Mouse (Mus musculus) stomach, embryonic 15.5 days (tissue): ENCODE data around the gene Usp28. TPM values are rescaled to one million over a fixed set of nuclear protein-coding genes. Genes with fewer than 3 reads are reported as not detected.

Experiments
- ATAC-seq: fragments of 200-750 bp; cut with Nextera tagmentation; 2 replicates; pipeline ENCODE4 v1.8.0; 2017; ENCODE audit warnings: low read depth, moderate number of reproducible peaks, moderate TSS enrichment; ENCODE audit not compliant: insufficient read depth, low FRiP score
- H3K27ac ChIP-seq: fragments of 300-500 bp; sonication (generic); 2 replicates; pipeline ENCODE4 v1.5.1; 2015; ENCODE audit warnings: mild to moderate bottlenecking, inconsistent platforms
- H3K27me3 ChIP-seq: fragments of 300-500 bp; sonication (generic); replicated peaks from 2 replicates; pipeline ENCODE4 v1.6.1; 2015; ENCODE audit warnings: inconsistent platforms
- H3K36me3 ChIP-seq: fragments of 300-500 bp; sonication (generic); 2 replicates; pipeline ENCODE4 v1.6.1; 2015; ENCODE audit warnings: inconsistent platforms
- H3K4me1 ChIP-seq: fragments of 300-500 bp; sonication (generic); 2 replicates; pipeline ENCODE4 v1.6.1; 2015; ENCODE audit warnings: inconsistent platforms
- H3K4me2 ChIP-seq: fragments of 300-500 bp; sonication (generic); 2 replicates; pipeline ENCODE4 v1.6.1; 2015; ENCODE audit warnings: mild to moderate bottlenecking, inconsistent platforms
- H3K4me3 ChIP-seq: fragments of 300-500 bp; sonication (generic); replicated peaks from 2 replicates; pipeline ENCODE4 v1.5.1; 2015; ENCODE audit warnings: inconsistent platforms
- H3K9ac ChIP-seq: fragments of 300-500 bp; sonication (generic); 2 replicates; pipeline ENCODE4 v1.6.1; 2015; ENCODE audit warnings: inconsistent platforms
- H3K9me3 ChIP-seq: fragments of 300-500 bp; sonication (generic); 2 replicates; pipeline ENCODE4 v1.6.1; 2016; ENCODE audit warnings: inconsistent platforms
- WGBS: fragments of 180-500 bp; shearing (Covaris S2); methylation state at CpG from one replicate; pipeline ENCODE4 v1.1.7; 2015; 5-methylcytosine and 5-hydroxymethylcytosine counted together
- polyA plus RNA-seq: library from polyadenylated mRNA; unstranded; fragments of >200 nt; fragmentation: Nextera tagmentation; extraction: Ambion mirVana; gene quantifications from 2 replicates; pipeline ENCODE4 v1.2.1, GENCODE M21; 2015

The Usp28 gene
- polyA plus RNA-seq, 1 experiment from 2014 or later = 24.2 TPM

GRCm38 (mm10) chr9:49034764-49035163 lies 49.6 kb downstream of the Usp28 start:
- H3K4me2 ChIP-seq = no peak overlapping the region
- peaks cover 28% of the 10 kb centered on the region for H3K36me3 ChIP-seq
- no peak for ATAC-seq
- H3K4me3 ChIP-seq = no peak overlapping the region
- no peaks in the 10 kb centered on the region for H3K9me3 ChIP-seq
- 89% methylated on average over 4 of the region's 4 CpGs for WGBS
- no peak overlapping the region for H3K27ac ChIP-seq
- no peaks in the 10 kb centered on the region for H3K27me3 ChIP-seq
- H3K4me1 ChIP-seq = no peaks in the 10 kb centered on the region
- H3K9ac ChIP-seq = no peak overlapping the region

GRCm38 (mm10) chr9:49050901-49051300 lies 65.7 kb downstream of the Usp28 start:
- Histone ChIP-seq H3K27ac (no peak overlapping the region), H3K4me1 (peaks cover 3% of the 10 kb centered on the region; the same call in 1 of the 2 replicates), H3K9me3 (no peaks in the 10 kb centered on the region), H3K36me3 (no peaks in the 10 kb centered on the region), H3K4me2 (no peak overlapping the region), H3K4me3 (no peak overlapping the region), H3K27me3 (no peaks in the 10 kb centered on the region), H3K9ac (no peak overlapping the region)
- 71% methylated on average over 5 of the region's 5 CpGs for WGBS
- ATAC-seq = no peak

GRCm38 (mm10) chr9:49051349-49051748 lies 66.2 kb downstream of the Usp28 start:
- H3K36me3 ChIP-seq = no peaks in the 10 kb centered on the region
- H3K27me3 ChIP-seq = no peaks in the 10 kb centered on the region
- no peak overlapping the region for H3K27ac ChIP-seq
- ATAC-seq = no peak
- no peak overlapping the region for H3K4me3 ChIP-seq
- peaks cover 3% of the 10 kb centered on the region; the same call in 1 of the 2 replicates for H3K4me1 ChIP-seq
- 12% methylated on average over 5 of the region's 5 CpGs for WGBS
- no peak overlapping the region for H3K9ac ChIP-seq
- H3K4me2 ChIP-seq = no peak overlapping the region
- H3K9me3 ChIP-seq = no peaks in the 10 kb centered on the region

- no peaks in the 10 kb centered on the region for H3K27me3 ChIP-seq
- H3K9ac ChIP-seq = no peak overlapping the region
- H3K4me3 ChIP-seq = no peak overlapping the region
- no peaks in the 10 kb centered on the region for H3K36me3 ChIP-seq
- WGBS = 73% methylated on average over 3 of the region's 3 CpGs
- H3K27ac ChIP-seq = no peak overlapping the region
- H3K4me2 ChIP-seq = no peak overlapping the region
- no peak for ATAC-seq
- H3K4me1 ChIP-seq = peaks cover 3% of the 10 kb centered on the region; the same call in 1 of the 2 replicates
- no peaks in the 10 kb centered on the region for H3K9me3 ChIP-seq
Measured at GRCm38 (mm10) chr9:49054028-49054427, 68.9 kb downstream of the Usp28 start.

- H3K4me1 ChIP-seq = peaks cover 3% of the 10 kb centered on the region; the same call in 1 of the 2 replicates
- no peaks in the 10 kb centered on the region for H3K27me3 ChIP-seq
- under 1% methylated on average over 53 of the region's 53 CpGs for WGBS
- peak within 1 kb of the TSS; percentile 63 for H3K27ac ChIP-seq
- H3K9ac ChIP-seq = peak within 1 kb of the TSS; percentile 64; the same call in 1 of the 2 replicates
- H3K36me3 ChIP-seq = peaks cover 2% of the 10 kb centered on the region; the same call in 1 of the 2 replicates
- peak within 1 kb of the TSS; percentile 55 for H3K4me2 ChIP-seq
- H3K4me3 ChIP-seq = peak within 1 kb of the TSS; percentile 78
- no peaks in the 10 kb centered on the region for H3K9me3 ChIP-seq
- peak; percentile 99 for ATAC-seq
Measured at GRCm38 (mm10) chr9:49055333-49056205, 70.4 kb downstream of the Usp28 start, which contains the start of gene Zw10. Gene Zw10 (plus strand): TSS chr9:49055613.

- whole genome bisulfite sequencing = 94% methylated on average over 3 of the region's 3 CpGs
- no peaks in the 10 kb centered on the region for H3K9me3 ChIP-seq
- H3K36me3 ChIP-seq = peaks cover 32% of the 10 kb centered on the region
- no peak overlapping the region for H3K4me2 ChIP-seq
- no peak overlapping the region for H3K4me3 ChIP-seq
- no peak overlapping the region for H3K27ac ChIP-seq
- H3K4me1 ChIP-seq = no peaks in the 10 kb centered on the region
- H3K27me3 ChIP-seq = no peaks in the 10 kb centered on the region
- ATAC-seq = no peak
- H3K9ac ChIP-seq = no peak overlapping the region
Measured at GRCm38 (mm10) chr9:49076847-49077246, 91.7 kb downstream of the Usp28 start.

GRCm38 (mm10) chr9:49081107-49081506 lies 95.9 kb downstream of the Usp28 start, which contains the start of gene Tmprss5:
Gene Tmprss5 (plus strand): TSS chr9:49081260.
- H3K4me3 ChIP-seq = no peak within 1 kb of the TSS
- no peaks in the 10 kb centered on the region for H3K27me3 ChIP-seq
- H3K4me2 ChIP-seq = no peak within 1 kb of the TSS
- H3K4me1 ChIP-seq = no peaks in the 10 kb centered on the region
- no peak within 1 kb of the TSS for H3K9ac ChIP-seq
- ATAC-seq = no peak
- WGBS = 53% methylated on average over 5 of the region's 5 CpGs
- no peak within 1 kb of the TSS for H3K27ac ChIP-seq
- no peaks in the 10 kb centered on the region for H3K9me3 ChIP-seq
- H3K36me3 ChIP-seq = peaks cover 15% of the 10 kb centered on the region; the same call in 1 of the 2 replicates

GRCm38 (mm10) chr9:49081561-49081960 lies 96.4 kb downstream of the Usp28 start:
- ATAC-seq = no peak
- 11% methylated on average over 4 of the region's 4 CpGs for WGBS
- Histone ChIP-seq H3K9me3 (no peaks in the 10 kb centered on the region), H3K4me3 (no peak overlapping the region), H3K4me2 (no peak overlapping the region), H3K27me3 (no peaks in the 10 kb centered on the region), H3K4me1 (no peaks in the 10 kb centered on the region), H3K27ac (no peak overlapping the region), H3K36me3 (peaks cover 15% of the 10 kb centered on the region; the same call in 1 of the 2 replicates), H3K9ac (no peak overlapping the region)

GRCm38 (mm10) chr9:49087317-49087716 lies 102.1 kb downstream of the Usp28 start:
- Histone ChIP-seq H3K9me3 (no peaks in the 10 kb centered on the region), H3K9ac (no peak overlapping the region), H3K4me1 (no peaks in the 10 kb centered on the region), H3K4me2 (no peak overlapping the region), H3K36me3 (no peaks in the 10 kb centered on the region), H3K4me3 (no peak overlapping the region), H3K27me3 (no peaks in the 10 kb centered on the region), H3K27ac (no peak overlapping the region)
- ATAC-seq = no peak
- 70% methylated on average over 11 of the region's 11 CpGs for WGBS

Other genes with a start within 250 kb of the Usp28 start
- 3.9 and 4.5 TPM in 2 replicates for gene Zbtb16, start 149.2 kb upstream of the Usp28 start, polyA plus RNA-seq
- gene Htr3a, start 74.3 kb upstream of the Usp28 start, polyA plus RNA-seq = 1.5 and 1.7 TPM in 2 replicates
- gene Htr3b, start 20.4 kb upstream of the Usp28 start, polyA plus RNA-seq = 0.32 and 0.48 TPM in 2 replicates
- 33.1 and 33.3 TPM in 2 replicates for gene Zw10, start 70.2 kb downstream of the Usp28 start, polyA plus RNA-seq
- 3.6 and 4.2 TPM in 2 replicates for gene Tmprss5, start 95.9 kb downstream of the Usp28 start, polyA plus RNA-seq